Mouse (Mus musculus) C2C12 (cell line): ENCODE measurements around the gene Gm26602.

Experiments
- CTCF ChIP-seq: IDR thresholded peaks from one replicate; pipeline ENCODE4 v1.5.1; 2011; ENCODE audit not compliant: control insufficient read depth, insufficient read depth, insufficient read length
- FOSL1 ChIP-seq: IDR thresholded peaks from one replicate; pipeline ENCODE4 v1.8.0; 2011; ENCODE audit warnings: mild to moderate bottlenecking, low read length; ENCODE audit not compliant: poor library complexity, insufficient read depth, severe bottlenecking

DNA sequence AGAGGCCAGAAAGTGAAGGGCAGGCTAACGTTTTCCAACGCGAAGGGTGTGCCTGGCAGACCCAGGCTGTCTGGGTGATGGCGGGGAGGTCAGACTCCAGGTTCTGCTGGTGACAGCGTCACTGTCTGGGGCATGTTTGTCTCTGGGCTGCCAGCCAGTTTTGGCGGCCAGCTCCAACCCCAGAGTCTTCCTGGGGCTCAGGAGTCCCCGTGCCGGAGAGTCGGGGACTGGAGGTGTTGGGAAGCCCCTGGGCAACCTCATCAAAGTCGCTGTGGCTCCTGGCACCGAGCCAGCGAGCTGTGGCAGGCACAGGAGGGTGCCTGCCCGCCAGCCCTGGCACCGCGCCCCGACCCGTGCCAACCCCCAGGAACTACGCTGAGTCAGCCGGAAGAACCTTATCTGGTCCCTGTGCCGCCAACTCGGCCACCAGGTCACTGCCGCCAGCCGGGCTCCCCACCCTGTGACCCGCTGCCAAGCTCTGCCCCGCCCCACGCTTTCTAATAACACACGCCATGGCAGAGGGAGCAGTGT, 26.3 kb downstream of the Gm26602 start:
- TF ChIP-seq CTCF (no peak), FOSL1 (no peak)
